Mouse (Mus musculus) MEL (cell line): ENCODE data around the gene Rad18.
"Not testable (repeated sequence)": the region's sequence is repeated elsewhere in the genome, so short reads cannot be mapped to it uniquely, and the experiment has no call there.

Experiments used
- BHLHE40 ChIP-seq: IDR thresholded peaks from 2 replicates; pipeline ENCODE4 v1.6.1; 2012; ENCODE audit warnings: low read depth, mild to moderate bottlenecking, inconsistent platforms, low read length, improper control_type of control experiment, borderline replicate concordance
- CHD2 ChIP-seq: IDR thresholded peaks from 2 replicates; pipeline ENCODE4 v1.6.1; 2011; ENCODE audit warnings: low read length, improper control_type of control experiment
- CTCF ChIP-seq, 3 experiments: IDR thresholded peaks in 2 of 3; conservative IDR thresholded peaks in 1 of 3; 2 replicates each; pipeline ENCODE4 v1.5.1; 2011 to 2012; ENCODE audit warnings: low read length in 3 of 3, low read depth in 2 of 3, mild to moderate bottlenecking in 2 of 3, improper control_type of control experiment in 1 of 3, inconsistent platforms in 1 of 3, mixed read lengths in 1 of 3, moderate library complexity in 1 of 3; ENCODE audit not compliant: control insufficient read depth in 1 of 3, insufficient read depth in 1 of 3, poor library complexity in 1 of 3, severe bottlenecking in 1 of 3
- EP300 ChIP-seq, 2 experiments: IDR thresholded peaks; 2 replicates each; pipeline ENCODE4 v1.6.1; 2011; ENCODE audit warnings: improper control_type of control experiment in 2 of 2, low read length in 2 of 2, low read depth in 1 of 2, mild to moderate bottlenecking in 1 of 2
- ETS1 ChIP-seq: IDR thresholded peaks from 2 replicates; pipeline ENCODE4 v1.6.1; 2012; ENCODE audit warnings: low read depth, mild to moderate bottlenecking, inconsistent platforms, low read length, improper control_type of control experiment, moderate library complexity
- GATA1 ChIP-seq: IDR thresholded peaks from 2 replicates; pipeline ENCODE4 v1.6.1; 2011; ENCODE audit warnings: low read depth, low read length, improper control_type of control experiment
- MEF2A ChIP-seq: IDR thresholded peaks from 2 replicates; pipeline ENCODE4 v1.6.1; 2014; ENCODE audit warnings: low read depth, mild to moderate bottlenecking, inconsistent platforms, low read length, improper control_type of control experiment; ENCODE audit not compliant: poor library complexity, insufficient replicate concordance, severe bottlenecking; ENCODE audit errors: extremely low read depth
- MYC ChIP-seq: IDR thresholded peaks from 2 replicates; pipeline ENCODE4 v1.6.1; 2011; ENCODE audit warnings: low read depth, mild to moderate bottlenecking, low read length, improper control_type of control experiment, moderate library complexity
- POLR2A ChIP-seq, 2 experiments: IDR thresholded peaks; 2 replicates each; pipeline ENCODE4 v1.6.1; 2011 to 2012; ENCODE audit warnings: low read length in 2 of 2, mild to moderate bottlenecking in 2 of 2, control low read depth in 1 of 2, improper control_type of control experiment in 1 of 2, low read depth in 1 of 2, moderate library complexity in 1 of 2; ENCODE audit not compliant: control insufficient read depth in 1 of 2, insufficient read depth in 1 of 2, poor library complexity in 1 of 2
- RAD21 ChIP-seq: IDR thresholded peaks from 2 replicates; pipeline ENCODE4 v1.6.1; 2011; ENCODE audit warnings: mild to moderate bottlenecking, low read depth, low read length, improper control_type of control experiment
- TBP ChIP-seq: IDR thresholded peaks from 2 replicates; pipeline ENCODE4 v1.8.0; 2011; ENCODE audit warnings: low read depth, low read length, improper control_type of control experiment
- ZC3H11A ChIP-seq: IDR thresholded peaks from 2 replicates; pipeline ENCODE4 v1.6.1; 2012; ENCODE audit warnings: low read depth, mild to moderate bottlenecking, inconsistent platforms, low read length, improper control_type of control experiment
- ZMIZ1 ChIP-seq: IDR thresholded peaks from 2 replicates; pipeline ENCODE4 v1.6.1; 2012; ENCODE audit warnings: low read depth, mild to moderate bottlenecking, inconsistent platforms, low read length, improper control_type of control experiment, moderate library complexity

DNA sequence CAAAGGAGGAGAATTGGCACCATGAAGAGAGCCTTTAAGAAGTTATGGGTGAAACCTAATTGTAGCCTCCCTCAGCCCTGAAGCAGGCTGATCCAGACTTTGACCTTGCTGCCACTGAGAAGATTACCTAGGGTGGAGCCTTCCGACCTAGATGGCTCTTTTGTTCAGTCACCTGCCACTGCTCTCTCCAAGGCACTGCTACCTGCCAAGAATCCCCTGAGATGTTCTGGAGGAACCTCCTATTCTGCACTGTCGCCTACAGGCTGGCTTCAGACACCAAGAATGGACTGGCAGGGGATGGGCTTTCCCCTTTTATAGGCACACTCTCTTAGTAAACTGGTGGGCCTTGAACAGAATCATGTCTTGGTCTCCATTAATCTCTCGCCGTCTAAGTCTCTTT is 5.8 kb upstream of the Rad18 start:
- TF ChIP-seq CTCF (IDR thresholded peaks at IDR 0.05 in 2 of 3, conservative IDR thresholded peaks at IDR 0.05 in 1 of 3; ENCODE audit: control insufficient read depth in 1 of 3, insufficient read depth in 1 of 3, low read depth in 2 of 3, low read length in 3 of 3, poor library complexity in 1 of 3, severe bottlenecking in 1 of 3); RAD21; POLR2A (IDR thresholded peaks at IDR 0.05; ENCODE audit: control insufficient read depth in 1 of 2, insufficient read depth in 1 of 2, low read depth in 1 of 2, low read length in 2 of 2, poor library complexity in 1 of 2); ZMIZ1; GATA1; EP300 (IDR thresholded peaks at IDR 0.05; ENCODE audit: low read depth in 1 of 2, low read length in 2 of 2); CHD2; TBP; ZC3H11A; ETS1; BHLHE40; MYC; MEF2A: not testable (repeated sequence)
